Mouse (Mus musculus) heart, postnatal 10 days (tissue): ENCODE measurements around the gene Siae. TPM values are rescaled to one million over a fixed set of nuclear protein-coding genes. Genes with fewer than 3 reads are reported as not detected.

Experiments
- DNase-seq, 2 experiments: peaks; one replicate each; pipeline ENCODE4 v3.0.0; 2021
- intact Hi-C: fragments of 180-260 bp; cut with DNase I; formaldehyde crosslinking; loops from one replicate; pipeline ENCODE4 v1.15.1; 2025
- total RNA-seq, 2 experiments: library from RNA; stranded (reverse); gene quantifications; 2 replicates each; pipeline ENCODE4 v1.2.3; 2021

Gene Siae
- total RNA-seq, 2 experiments from 2014 or later: 8.7 to 9.8 TPM

- intact Hi-C loops: loop anchor here (5.0 kb wide), 1 partner anchor 45 kb away; the partner anchor contains the start of gene Spa17
Observed at GRCm38 (mm10) chr9:37567019-37567418, 11.5 kb downstream of the Siae start.

GRCm38 (mm10) chr9:37567454-37567853 is 12.0 kb downstream of the Siae start:
- DNase-seq: no peak
- intact Hi-C loops: loop anchor here (5.0 kb wide), 1 partner anchor 45 kb away; the partner anchor contains the start of gene Spa17

More at GRCm38 (mm10) chr9:37567019-37567418, 11.5 kb downstream of the Siae start:
- no peak for DNase-seq

- peak; percentile 53 to 59 for DNase-seq
- intact Hi-C loops: loop anchor here (5.0 kb wide), 1 partner anchor 44 kb away; the partner anchor contains the start of gene Spa17
Observed at GRCm38 (mm10) chr9:37567892-37568604, 12.6 kb downstream of the Siae start.

- intact Hi-C loops: loop anchor here (5.0 kb wide), 1 partner anchor 44 kb away; the partner anchor contains the start of gene Spa17
- DNase-seq: peak in 1 of 2 experiments; percentile 25
Observed at GRCm38 (mm10) chr9:37568605-37569214, 13.2 kb downstream of the Siae start.

- intact Hi-C loops: loop anchor here (5.0 kb wide), 1 partner anchor 43 kb away; the partner anchor contains the start of gene Spa17
- no peak for DNase-seq
Observed at GRCm38 (mm10) chr9:37569231-37569835, 13.8 kb downstream of the Siae start.

- intact Hi-C loops: no loop called here
Observed at GRCm38 (mm10) chr9:37572204-37572876, 16.8 kb downstream of the Siae start.

GRCm38 (mm10) chr9:37576436-37576930 is 21.0 kb downstream of the Siae start:
- DNase-seq: no peak
- intact Hi-C loops: no loop called here

More at GRCm38 (mm10) chr9:37572204-37572876, 16.8 kb downstream of the Siae start:
- DNase-seq: no peak

GRCm38 (mm10) chr9:37583594-37583993 is 28.1 kb downstream of the Siae start:
- no peak for DNase-seq
- intact Hi-C loops: no loop called here

- intact Hi-C loops: no loop called here
Observed at GRCm38 (mm10) chr9:37586718-37587117, 31.2 kb downstream of the Siae start.

GRCm38 (mm10) chr9:37590381-37590780 is 34.9 kb downstream of the Siae start:
- intact Hi-C loops: no loop called here
- no peak for DNase-seq

More at GRCm38 (mm10) chr9:37586718-37587117, 31.2 kb downstream of the Siae start:
- DNase-seq: no peak

GRCm38 (mm10) chr9:37592025-37592424 is 36.5 kb downstream of the Siae start:
- intact Hi-C loops: no loop called here
- no peak for DNase-seq

- intact Hi-C loops: no loop called here
- DNase-seq: no peak
Observed at GRCm38 (mm10) chr9:37592633-37593032, 37.1 kb downstream of the Siae start.

- intact Hi-C loops: no loop called here
- DNase-seq: no peak
Observed at GRCm38 (mm10) chr9:37593690-37594089, 38.2 kb downstream of the Siae start.

GRCm38 (mm10) chr9:37595570-37595969 is 40.1 kb downstream of the Siae start:
- intact Hi-C loops: no loop called here
- DNase-seq: no peak

GRCm38 (mm10) chr9:37598637-37599036 is 43.1 kb downstream of the Siae start:
- DNase-seq: no peak
- intact Hi-C loops: no loop called here

GRCm38 (mm10) chr9:37600538-37601205 is 45.2 kb downstream of the Siae start:
- no peak for DNase-seq
- intact Hi-C loops: no loop called here

GRCm38 (mm10) chr9:37605089-37605488 is 49.6 kb downstream of the Siae start:
- no peak for DNase-seq
- intact Hi-C loops: no loop called here

- no peak for DNase-seq
- intact Hi-C loops: no loop called here
Observed at GRCm38 (mm10) chr9:37609558-37609957, 54.1 kb downstream of the Siae start.

- DNase-seq: peak; percentile 91 to 92
- intact Hi-C loops: loop anchor here (2.0 to 5.0 kb wide), 3 partner anchors 46 to 87 kb away; partner anchors contain the start of gene Nrgn
Observed at GRCm38 (mm10) chr9:37613182-37613910, 57.8 kb downstream of the Siae start, which contains the start of gene Spa17. Gene Spa17, minus strand, starts transcription at chr9:37613722.
